Mouse (Mus musculus) spleen, postnatal 4 days (tissue): ENCODE results near the gene Bcl2.
A peak's percentile ranks its signal among the peaks of the same experiment; 100 is the strongest.

Experiments used
- DNase-seq, 2 experiments: peaks; one replicate each; pipeline ENCODE4 v3.0.0; 2022; ENCODE audit warnings: low spot score in 2 of 2

The Bcl2 gene

GRCm38 (mm10) chr1:106513481-106513880, 200.6 kb downstream of the Bcl2 start:
- DNase-seq = no peak

DNA sequence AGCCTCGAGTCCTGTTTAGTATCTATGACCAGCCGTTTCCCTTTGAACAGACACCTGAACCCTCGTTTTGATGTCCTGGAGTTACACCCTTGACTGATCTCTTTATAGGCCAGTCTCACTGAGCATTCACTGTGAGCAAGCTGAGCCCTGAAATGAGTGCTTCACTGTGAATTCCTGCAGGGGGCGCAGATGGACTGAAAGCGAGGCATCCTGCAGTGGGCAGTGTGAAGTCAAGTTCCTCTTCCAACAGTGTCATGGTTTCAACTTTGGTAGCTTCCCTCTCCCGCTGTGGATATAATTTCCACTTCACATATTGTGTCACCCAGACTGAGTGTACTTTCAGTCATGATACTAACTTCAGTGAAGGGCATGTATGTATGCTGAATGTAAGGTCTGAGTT, 202.5 kb downstream of the Bcl2 start:
- DNase-seq = peak; percentile 67 to 87

DNA sequence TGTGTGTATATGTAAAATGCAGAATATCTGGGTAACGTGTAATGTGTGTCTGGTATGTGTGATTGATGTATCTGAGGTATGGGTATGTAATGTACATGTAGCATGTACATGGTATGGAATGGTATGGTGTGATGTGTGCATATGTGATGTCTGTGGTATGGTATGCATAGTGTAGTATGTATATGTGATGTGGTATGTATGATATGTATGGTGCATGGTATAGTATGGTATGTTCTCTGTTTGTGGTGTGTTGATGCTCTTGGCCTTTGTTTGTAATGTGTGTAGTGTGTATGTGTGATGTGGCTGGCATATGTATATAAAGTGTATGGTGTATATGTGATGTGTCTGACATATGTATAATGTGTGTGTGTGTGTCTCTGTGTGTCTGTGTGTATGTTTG, 206.5 kb downstream of the Bcl2 start:
- DNase-seq = no peak

DNA sequence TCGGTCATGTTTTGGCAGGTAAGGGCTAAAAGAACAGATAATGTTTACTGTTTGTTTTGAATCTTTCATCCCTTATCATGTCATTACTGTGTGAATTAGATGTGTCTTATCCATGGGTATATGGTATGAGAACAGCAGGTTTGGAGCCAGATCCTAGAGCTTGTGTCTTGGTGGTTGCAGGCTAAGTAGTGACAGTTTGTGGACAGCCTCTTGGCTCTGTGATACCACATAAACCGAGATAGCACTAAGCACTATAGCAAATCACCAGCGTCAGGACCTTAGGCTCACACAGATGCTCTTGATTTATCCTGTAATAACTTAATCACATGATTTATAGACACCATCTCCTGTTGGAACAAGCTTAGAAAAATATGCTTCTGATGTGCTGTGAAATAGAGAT, 210.2 kb downstream of the Bcl2 start:
- DNase-seq = no peak

GRCm38 (mm10) chr1:106503407-106503806, 210.7 kb downstream of the Bcl2 start:
- DNase-seq = no peak

DNA sequence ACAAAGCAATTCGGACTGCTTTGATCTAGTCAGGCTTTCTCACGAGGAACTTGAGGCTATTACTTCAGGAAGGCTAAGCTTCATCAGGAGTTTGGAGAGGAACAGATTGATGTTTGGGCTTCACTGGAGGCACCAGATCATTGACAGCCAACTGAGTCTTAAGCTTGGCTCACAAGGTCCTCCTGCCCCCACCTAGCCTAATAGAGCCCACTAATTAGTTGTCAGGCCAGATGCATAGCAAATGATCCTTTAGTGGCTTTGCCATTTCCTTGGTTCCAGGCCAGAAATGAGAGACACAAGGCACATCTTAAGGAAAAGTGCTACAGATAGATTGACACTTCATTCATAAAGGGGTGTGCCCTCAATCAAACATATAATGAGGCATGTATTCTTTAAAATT, 216.1 kb downstream of the Bcl2 start:
- DNase-seq = no peak
